Mouse (Mus musculus) embryo, embryonic 11.5 days (tissue): Measurements from ENCODE around the gene Ube2m.

Experiments
- DNase-seq: peaks from one replicate; pipeline ENCODE4 v3.0.0-alpha.2; 2012; ENCODE audit warnings: low read depth, low spot score

Ube2m gene

GRCm38 (mm10) chr7:13003380-13003779 is 34.7 kb downstream of the Ube2m start:
- no peak for DNase-seq

- DNase-seq = no peak
These were observed 36.5 kb downstream of the Ube2m start for GRCm38 (mm10) chr7:13001584-13001983.

DNA sequence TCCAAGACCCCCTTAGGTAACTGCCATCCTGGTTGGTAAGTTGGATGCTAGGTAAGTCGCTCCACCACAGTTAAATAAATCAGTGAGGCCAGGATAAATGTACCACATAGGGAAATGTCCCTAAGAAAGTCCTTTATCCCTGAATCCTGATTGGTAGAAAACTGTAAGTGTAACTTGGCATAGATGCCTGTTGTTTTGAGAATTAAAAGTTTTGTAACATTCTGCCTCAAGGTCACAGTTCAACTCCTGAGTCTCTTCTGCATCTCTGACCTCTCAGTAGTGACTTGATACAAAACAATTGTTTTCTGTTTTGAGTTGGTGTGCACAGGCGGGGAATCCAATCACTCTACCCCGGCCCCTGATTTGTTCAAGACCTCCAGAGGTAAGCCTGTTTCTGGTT is 39.2 kb downstream of the Ube2m start, which contains the start of gene Trim28:
Gene Trim28, plus strand, starts transcription at position 264 of the 400 bp plus-strand sequence.
- DNase-seq = no peak

GRCm38 (mm10) chr7:12998053-12998452 is 40.0 kb downstream of the Ube2m start, which contains the start of gene Slc27a5:
TSS of gene Slc27a5 (minus strand) at chr7:12998192.
- no peak for DNase-seq

DNA sequence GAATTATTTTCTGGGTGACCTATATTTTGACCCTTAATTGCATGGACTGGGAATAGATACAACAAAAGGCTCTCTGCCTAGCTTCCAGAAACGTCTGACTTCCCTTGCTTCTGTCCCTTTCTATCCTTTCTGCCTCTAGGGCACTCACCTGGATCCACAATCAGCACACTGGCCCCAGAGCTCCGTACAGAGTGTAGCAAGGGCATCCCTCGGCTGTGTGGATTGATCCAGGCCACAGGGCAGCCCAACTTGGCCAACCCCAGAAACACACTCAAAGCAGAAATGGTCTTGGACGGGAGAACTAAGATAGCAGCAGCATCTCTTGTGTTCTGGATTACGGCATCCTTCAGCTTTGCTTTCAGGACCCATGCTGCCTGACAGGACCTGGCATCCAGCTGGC is 40.8 kb downstream of the Ube2m start:
- no peak for DNase-seq

- DNase-seq = no peak
These were observed 42.2 kb downstream of the Ube2m start for GRCm38 (mm10) chr7:12995862-12996261.

DNA sequence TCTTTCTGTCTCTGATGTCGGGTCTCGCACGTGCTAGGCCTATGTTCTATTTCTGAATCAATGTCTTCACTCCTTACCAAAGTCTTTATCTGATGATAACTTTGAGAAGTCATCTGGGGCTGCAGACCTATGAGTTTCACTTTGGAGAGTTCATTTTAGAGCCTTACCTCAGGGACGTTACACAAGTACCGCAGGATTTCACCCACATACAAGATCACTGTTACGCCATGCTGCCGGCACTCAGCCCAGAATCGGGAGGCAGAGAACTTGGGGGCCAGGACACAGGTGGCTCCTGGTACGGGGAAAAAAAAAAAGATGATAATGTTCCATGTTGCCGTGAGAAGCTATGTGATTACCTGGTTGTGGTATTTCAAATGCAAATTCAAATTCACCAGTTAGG is 44.9 kb downstream of the Ube2m start:
- DNase-seq = no peak

- no peak for DNase-seq
These were observed 45.9 kb downstream of the Ube2m start for GRCm38 (mm10) chr7:12992222-12992621.

- DNase-seq = no peak
These were observed 50.5 kb downstream of the Ube2m start for GRCm38 (mm10) chr7:12987409-12988189.

GRCm38 (mm10) chr7:12986906-12987305 is 51.2 kb downstream of the Ube2m start:
- no peak for DNase-seq

GRCm38 (mm10) chr7:12985724-12986123 is 52.4 kb downstream of the Ube2m start:
- no peak for DNase-seq
